Mouse (Mus musculus): Measurements from ENCODE around the gene Epb41l4b. TPM values are rescaled to one million over a fixed set of nuclear protein-coding genes. Genes with fewer than 3 reads are reported as not detected.

Epb41l4b gene
- total and polyA plus RNA-seq, 3 experiments = 0.93 to 4.9 (median 2.0) TPM

DNA sequence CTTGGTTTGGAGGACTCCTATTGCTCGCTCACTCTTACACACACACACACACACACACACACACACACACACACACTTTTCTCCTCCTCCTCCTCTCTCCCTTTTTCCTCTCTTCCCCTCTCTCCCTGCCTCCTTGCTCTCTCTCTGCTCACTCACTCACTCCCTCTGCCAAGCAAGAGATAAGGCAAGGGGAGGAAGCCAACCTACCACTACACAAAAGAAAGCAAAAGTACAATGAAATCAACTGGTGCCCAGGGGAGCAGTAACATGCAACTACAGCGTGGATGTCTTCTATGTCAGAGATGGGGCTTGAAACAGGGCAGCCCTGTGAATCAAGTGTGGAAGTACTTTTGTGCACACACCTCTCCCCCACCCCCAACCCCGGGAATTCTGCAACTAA is 24.4 kb downstream of the Epb41l4b start:
- Histone ChIP-seq H3K27ac (ENCODE audit: insufficient read depth, low read depth) (no peak overlapping the region), H3K4me3 (replicated peaks in 1 of 3; ENCODE audit: low read depth in 2 of 3, low read length in 2 of 3, poor library complexity in 1 of 3) (no peak overlapping the region), H3K36me3 (replicated peaks in 1 of 2; ENCODE audit: control insufficient read depth in 1 of 2, insufficient read depth in 1 of 2, low read length in 1 of 2) (no peaks in the 10 kb centered on the region), H3K9me3 (replicated peaks; ENCODE audit: low read length) (no peaks in the 10 kb centered on the region), H3K27me3 (replicated peaks) (peaks cover 3% of the 10 kb centered on the region), H3K9ac (ENCODE audit: insufficient read depth, low read depth) (no peak overlapping the region), H3K79me2 (replicated peaks; ENCODE audit: control insufficient read depth, extremely low read depth, insufficient read depth, poor library complexity, severe bottlenecking) (no peaks in the 10 kb centered on the region), H3K4me2 (ENCODE audit: insufficient read depth, low read depth, poor library complexity, severe bottlenecking) (no peak overlapping the region), H3K4me1 (ENCODE audit: control insufficient read depth in 1 of 2, insufficient read depth in 2 of 2) (peaks cover 3 to 7% of the 10 kb centered on the region in 2 experiments; a peak in 3 of 4 replicates)
- dilution Hi-C loops (cut with MboI; ENCODE audit: extremely low pct_ligation_motif_present, extremely low pct_unique_long_range_greater_than_20kb, low sequenced_read_pairs) (no loop called here), in situ Hi-C loops (cut with MboI; ENCODE audit: low pct_ligation_motif_present, low pct_unique_long_range_greater_than_20kb, low sequenced_read_pairs) (loop anchor here (10.0 kb wide), 1 partner anchor 54 kb away; no protein-coding TSS in a partner anchor)
- no peak for DNase-seq (ENCODE audit: extremely low read depth)
- no peak for TF ChIP-seq ZNF384 (IDR thresholded peaks at IDR 0.05; ENCODE audit: low read depth, low read length)
- no peak for TF ChIP-seq PAX5 (IDR thresholded peaks at IDR 0.05; ENCODE audit: low read length)
- TF ChIP-seq JUN (IDR thresholded peaks at IDR 0.05; ENCODE audit: insufficient read depth, low read depth, low read length) = no peak
- TF ChIP-seq ZKSCAN1 (IDR thresholded peaks at IDR 0.05; ENCODE audit: borderline replicate concordance, low read depth, low read length) = no peak
- TF ChIP-seq JUND (conservative IDR thresholded peaks at IDR 0.05; ENCODE audit: low read depth, low read length) = no peak
- no peak for TF ChIP-seq POLR2A (IDR thresholded peaks at IDR 0.05; ENCODE audit: low read depth, low read length)
- no peak for TF ChIP-seq NELFE (IDR thresholded peaks at IDR 0.05; ENCODE audit: low read depth, low read length)
- no peak for TF ChIP-seq ZC3H11A (IDR thresholded peaks at IDR 0.05; ENCODE audit: low read depth, low read length)
- no peak for TF ChIP-seq USF2 (conservative IDR thresholded peaks at IDR 0.05; ENCODE audit: low read depth, low read length)
- TF ChIP-seq CHD1 (IDR thresholded peaks at IDR 0.05; ENCODE audit: low read depth, low read length) = no peak
- no peak for TF ChIP-seq MEF2A (IDR thresholded peaks at IDR 0.05; ENCODE audit: borderline replicate concordance, low read depth, low read length)
- TF ChIP-seq USF1 (IDR thresholded peaks at IDR 0.05; ENCODE audit: low read depth, low read length) = no peak
- no peak for TF ChIP-seq KAT2A (IDR thresholded peaks at IDR 0.05; ENCODE audit: insufficient replicate concordance, low read length)
- TF ChIP-seq MAFK (IDR thresholded peaks at IDR 0.05; ENCODE audit: insufficient replicate concordance, low read length) = no peak
- TF ChIP-seq EP300 (IDR thresholded peaks at IDR 0.05; ENCODE audit: low read length) = no peak
- no peak for TF ChIP-seq MAZ (IDR thresholded peaks at IDR 0.05; ENCODE audit: low read depth, low read length)
- no peak for TF ChIP-seq UBTF (IDR thresholded peaks at IDR 0.05; ENCODE audit: low read depth, low read length)
- TF ChIP-seq RCOR1 (conservative IDR thresholded peaks at IDR 0.05; ENCODE audit: low read depth, low read length) = no peak
- TF ChIP-seq CTCF (conservative IDR thresholded peaks at IDR 0.05 in 1 of 2, IDR thresholded peaks at IDR 0.05 in 1 of 2; ENCODE audit: low read depth in 2 of 2, low read length in 2 of 2) = no peak

DNA sequence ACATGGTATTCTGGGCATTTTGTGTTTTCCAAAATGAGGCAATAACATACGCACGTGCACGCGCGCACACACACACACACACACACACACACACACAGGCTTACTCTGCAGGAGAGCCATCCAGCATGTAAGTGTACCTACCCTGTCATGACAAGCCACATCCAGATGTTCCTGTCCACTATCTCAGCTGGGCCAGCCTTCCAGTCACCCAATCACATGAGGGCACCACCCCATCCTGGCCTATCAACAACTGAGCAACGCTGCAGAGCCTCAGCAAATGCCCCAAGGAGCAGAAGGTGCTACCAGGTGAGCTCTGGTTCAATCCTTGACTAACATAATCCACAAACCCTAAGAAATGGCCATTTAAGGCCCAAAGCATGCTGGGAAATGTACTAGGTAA is 27.0 kb downstream of the Epb41l4b start:
- Histone ChIP-seq H3K9ac (ENCODE audit: insufficient read depth, low read depth) (no peak overlapping the region), H3K79me2 (replicated peaks; ENCODE audit: control insufficient read depth, extremely low read depth, insufficient read depth, poor library complexity, severe bottlenecking) (no peaks in the 10 kb centered on the region), H3K4me3 (replicated peaks in 1 of 3; ENCODE audit: low read depth in 2 of 3, low read length in 2 of 3, poor library complexity in 1 of 3) (no peak overlapping the region), H3K27ac (ENCODE audit: insufficient read depth, low read depth) (no peak overlapping the region), H3K9me3 (replicated peaks; ENCODE audit: low read length) (no peaks in the 10 kb centered on the region), H3K36me3 (replicated peaks in 1 of 2; ENCODE audit: control insufficient read depth in 1 of 2, insufficient read depth in 1 of 2, low read length in 1 of 2) (no peaks in the 10 kb centered on the region), H3K4me2 (ENCODE audit: insufficient read depth, low read depth, poor library complexity, severe bottlenecking) (no peak overlapping the region), H3K4me1 (ENCODE audit: control insufficient read depth in 1 of 2, insufficient read depth in 2 of 2) (peaks cover 6 to 26% of the 10 kb centered on the region in 2 experiments), H3K27me3 (replicated peaks) (no peaks in the 10 kb centered on the region)
- dilution Hi-C loops (cut with MboI; ENCODE audit: extremely low pct_ligation_motif_present, extremely low pct_unique_long_range_greater_than_20kb, low sequenced_read_pairs) = no loop called here
- in situ Hi-C loops (cut with MboI; ENCODE audit: low pct_ligation_motif_present, low pct_unique_long_range_greater_than_20kb, low sequenced_read_pairs) = loop anchor here (10.0 kb wide), 1 partner anchor 51 kb away; no protein-coding TSS in a partner anchor
- TF ChIP-seq UBTF (IDR thresholded peaks at IDR 0.05; ENCODE audit: low read depth, low read length) = no peak
- TF ChIP-seq POLR2A (IDR thresholded peaks at IDR 0.05; ENCODE audit: low read depth, low read length) = no peak
- TF ChIP-seq ZNF384 (IDR thresholded peaks at IDR 0.05; ENCODE audit: low read depth, low read length) = no peak
- no peak for DNase-seq (ENCODE audit: extremely low read depth)

All from CH12.LX (cell line).